Mouse (Mus musculus): ENCODE measurements at regions not wholly inside any gene's neighbourhood (a gene's known extent, or its start where the extent isn't known, plus 50 kb on each side); places are given as distances from the start of the nearest gene placed in this dataset.
A peak's percentile ranks its signal among the peaks of the same experiment; 100 is the strongest.

DNA sequence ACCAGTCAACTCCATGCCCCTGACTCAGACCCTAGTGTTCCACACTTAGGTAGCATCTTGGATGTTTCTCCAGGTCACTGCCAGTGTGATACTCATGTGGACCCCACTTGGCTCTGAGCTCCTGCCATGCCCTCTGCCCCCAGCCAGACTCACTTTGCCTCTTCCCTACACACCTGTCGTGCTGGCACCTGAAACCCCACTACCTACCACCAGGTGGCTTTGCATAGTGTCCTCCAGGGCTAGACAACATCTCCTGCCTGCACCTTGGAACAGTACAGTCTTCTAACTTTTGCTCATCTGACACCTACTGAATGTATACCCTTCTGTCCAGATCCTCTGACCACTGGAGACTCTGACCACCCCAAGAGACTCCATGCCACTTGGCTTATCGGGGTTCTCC, 80.6 kb downstream of the Fam53a start:
- Histone ChIP-seq H3K36me3 (ENCODE audit: control insufficient read depth, insufficient read depth, low read length, poor library complexity, severe bottlenecking) (no peaks in the 10 kb centered on the region), H3K4me1 (ENCODE audit: control insufficient read depth in 2 of 2, insufficient read depth in 2 of 2, low read length in 2 of 2, poor library complexity in 1 of 2) (no peaks in the 10 kb centered on the region), H3K9me3 (ENCODE audit: control insufficient read depth, insufficient read depth, low read depth, low read length) (no peaks in the 10 kb centered on the region), H3K27ac (ENCODE audit: insufficient read depth, low read depth, low read length, poor library complexity, severe bottlenecking) (no peak overlapping the region), H3K4me3 (ENCODE audit: insufficient read depth in 1 of 2, low read depth in 1 of 2, low read length in 2 of 2, poor library complexity in 1 of 2, severe bottlenecking in 1 of 2) (no peak overlapping the region), H3K9ac (ENCODE audit: insufficient read depth, low read depth, low read length, poor library complexity, severe bottlenecking) (no peak overlapping the region)
- no peak for TF ChIP-seq ZNF384 (IDR thresholded peaks at IDR 0.05; ENCODE audit: low read depth, low read length)
- no peak for TF ChIP-seq CHD2 (IDR thresholded peaks at IDR 0.05; ENCODE audit: low read depth, low read length)
- TF ChIP-seq HCFC1 (IDR thresholded peaks at IDR 0.05; ENCODE audit: borderline replicate concordance, insufficient read depth, low read length): no peak
- in situ Hi-C loops (cut with MboI; ENCODE audit: low sequenced_read_pairs in 2 of 2, unreplicated experiment in 2 of 2): no loop called here
- no peak for DNase-seq (ENCODE audit: low read depth, low spot score)

DNA sequence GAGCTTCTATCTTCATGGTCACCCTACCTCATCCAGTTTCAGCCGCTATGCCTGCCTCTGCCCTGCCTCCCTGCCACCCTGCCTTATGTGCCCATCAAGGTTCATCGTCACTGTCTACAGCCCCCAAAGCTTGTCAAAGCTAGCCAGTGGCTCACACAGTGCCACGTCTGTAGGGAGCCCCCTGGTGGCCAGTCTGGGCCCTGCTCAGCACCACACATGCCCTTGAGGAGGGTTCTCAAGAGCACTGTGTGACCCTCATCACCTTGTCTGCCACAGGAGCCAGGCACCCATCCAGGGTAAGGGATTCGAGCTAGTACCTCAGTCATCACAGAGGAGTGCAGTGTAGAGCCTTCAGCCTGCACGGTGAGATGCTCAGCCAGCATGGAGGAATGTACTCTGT, 86.1 kb downstream of the Fam53a start:
- in situ Hi-C loops (cut with MboI; ENCODE audit: low sequenced_read_pairs in 2 of 2, unreplicated experiment in 2 of 2): no loop called here
- no peaks in the 10 kb centered on the region for H3K36me3 ChIP-seq (ENCODE audit: control insufficient read depth, insufficient read depth, low read length, poor library complexity, severe bottlenecking)
- no peak overlapping the region for H3K27ac ChIP-seq (ENCODE audit: insufficient read depth, low read depth, low read length, poor library complexity, severe bottlenecking)
- H3K4me1 ChIP-seq (ENCODE audit: control insufficient read depth in 2 of 2, insufficient read depth in 2 of 2, low read length in 2 of 2, poor library complexity in 1 of 2): peaks cover 0 to 16% of the 10 kb centered on the region in 2 experiments; a peak in 1 of 4 replicates
- H3K9me3 ChIP-seq (ENCODE audit: control insufficient read depth, insufficient read depth, low read depth, low read length): no peaks in the 10 kb centered on the region
- DNase-seq (ENCODE audit: low read depth, low spot score): peak; percentile 68
- no peak overlapping the region for H3K4me3 ChIP-seq (ENCODE audit: insufficient read depth in 1 of 2, low read depth in 1 of 2, low read length in 2 of 2, poor library complexity in 1 of 2, severe bottlenecking in 1 of 2)
- TF ChIP-seq HCFC1 (IDR thresholded peaks at IDR 0.05; ENCODE audit: borderline replicate concordance, insufficient read depth, low read length) (no peak), CHD2 (IDR thresholded peaks at IDR 0.05; ENCODE audit: low read depth, low read length) (no peak), ZC3H11A (IDR thresholded peaks at IDR 0.05; ENCODE audit: borderline replicate concordance, low read depth, low read length) (0 out of 2 replicates have a peak, but pooled peaks have one; percentile 16), ZNF384 (IDR thresholded peaks at IDR 0.05; ENCODE audit: low read depth, low read length) (no peak)
- H3K9ac ChIP-seq (ENCODE audit: insufficient read depth, low read depth, low read length, poor library complexity, severe bottlenecking): no peak overlapping the region

DNA sequence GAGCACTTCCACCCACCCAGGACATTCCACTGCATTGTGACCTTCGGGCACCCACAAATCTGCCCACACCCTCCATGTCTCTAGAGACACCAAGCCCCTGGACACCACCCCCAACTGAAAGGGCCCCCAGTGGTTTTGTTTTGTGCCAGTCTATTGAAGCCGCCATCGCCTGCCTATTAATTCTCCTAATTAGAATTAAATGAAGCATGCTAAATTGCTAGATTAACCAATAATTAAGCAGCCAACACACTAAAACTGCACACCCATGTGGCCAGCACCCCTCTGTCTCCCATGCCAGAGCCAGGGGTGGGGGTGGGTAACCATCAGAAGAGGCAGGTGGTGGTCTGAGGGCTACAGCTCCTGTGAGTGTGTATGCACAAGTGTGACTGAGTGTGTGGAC, 86.8 kb downstream of the Fam53a start:
- no peak for DNase-seq (ENCODE audit: low read depth, low spot score)
- no peak for TF ChIP-seq MAFK (IDR thresholded peaks at IDR 0.05; ENCODE audit: insufficient read depth, low read depth, low read length)
- TF ChIP-seq CHD2 (IDR thresholded peaks at IDR 0.05; ENCODE audit: low read depth, low read length): no peak
- no peak for TF ChIP-seq ZC3H11A (IDR thresholded peaks at IDR 0.05; ENCODE audit: borderline replicate concordance, low read depth, low read length)
- no peak for TF ChIP-seq ZNF384 (IDR thresholded peaks at IDR 0.05; ENCODE audit: low read depth, low read length)
- no peak for TF ChIP-seq HCFC1 (IDR thresholded peaks at IDR 0.05; ENCODE audit: borderline replicate concordance, insufficient read depth, low read length)
- in situ Hi-C loops (cut with MboI; ENCODE audit: low sequenced_read_pairs in 2 of 2, unreplicated experiment in 2 of 2): no loop called here
- Histone ChIP-seq H3K9ac (ENCODE audit: insufficient read depth, low read depth, low read length, poor library complexity, severe bottlenecking) (no peak overlapping the region), H3K4me1 (ENCODE audit: control insufficient read depth in 2 of 2, insufficient read depth in 2 of 2, low read length in 2 of 2, poor library complexity in 1 of 2) (peaks cover 0 to 20% of the 10 kb centered on the region in 2 experiments; a peak in 1 of 4 replicates), H3K27ac (ENCODE audit: insufficient read depth, low read depth, low read length, poor library complexity, severe bottlenecking) (no peak overlapping the region), H3K4me3 (ENCODE audit: insufficient read depth in 1 of 2, low read depth in 1 of 2, low read length in 2 of 2, poor library complexity in 1 of 2, severe bottlenecking in 1 of 2) (no peak overlapping the region), H3K9me3 (ENCODE audit: control insufficient read depth, insufficient read depth, low read depth, low read length) (no peaks in the 10 kb centered on the region), H3K36me3 (ENCODE audit: control insufficient read depth, insufficient read depth, low read length, poor library complexity, severe bottlenecking) (no peaks in the 10 kb centered on the region)

DNA sequence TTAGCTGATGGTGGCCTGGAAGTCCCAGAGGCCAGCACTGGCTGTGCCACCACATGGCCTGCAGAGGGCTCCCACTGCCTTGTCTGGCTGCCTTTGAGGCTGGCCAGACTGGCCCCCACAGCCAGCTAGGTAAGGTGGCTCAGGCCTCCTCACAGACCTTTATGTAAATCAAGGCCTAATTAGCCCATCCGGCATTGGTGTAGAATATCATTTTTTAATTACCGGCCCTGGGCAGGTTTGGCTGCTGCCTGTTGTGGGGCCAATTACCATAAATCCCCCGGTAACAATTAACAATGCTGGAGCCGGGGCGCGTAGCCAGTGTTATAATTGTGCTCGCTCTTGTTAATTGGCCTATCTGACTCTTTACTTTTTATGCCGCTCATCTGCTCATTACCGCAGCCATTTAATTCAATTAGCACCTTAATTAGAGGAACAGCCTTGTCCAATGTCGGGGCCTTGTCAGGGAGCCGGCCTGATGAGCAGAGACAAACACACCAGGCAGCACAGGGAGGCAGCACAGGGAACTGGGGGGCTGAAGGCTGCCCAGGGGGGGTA, 87.4 kb downstream of the Fam53a start:
- in situ Hi-C loops (cut with MboI; ENCODE audit: low sequenced_read_pairs in 2 of 2, unreplicated experiment in 2 of 2): no loop called here
- TF ChIP-seq HCFC1 (IDR thresholded peaks at IDR 0.05; ENCODE audit: borderline replicate concordance, insufficient read depth, low read length) (no peak), ZNF384 (IDR thresholded peaks at IDR 0.05; ENCODE audit: low read depth, low read length) (no peak), MAFK (IDR thresholded peaks at IDR 0.05; ENCODE audit: insufficient read depth, low read depth, low read length) (no peak), CHD2 (IDR thresholded peaks at IDR 0.05; ENCODE audit: low read depth, low read length) (no peak), ZC3H11A (IDR thresholded peaks at IDR 0.05; ENCODE audit: borderline replicate concordance, low read depth, low read length) (no peak)
- H3K36me3 ChIP-seq (ENCODE audit: control insufficient read depth, insufficient read depth, low read length, poor library complexity, severe bottlenecking): no peaks in the 10 kb centered on the region
- no peaks in the 10 kb centered on the region for H3K9me3 ChIP-seq (ENCODE audit: control insufficient read depth, insufficient read depth, low read depth, low read length)
- no peak overlapping the region for H3K9ac ChIP-seq (ENCODE audit: insufficient read depth, low read depth, low read length, poor library complexity, severe bottlenecking)
- no peak for DNase-seq (ENCODE audit: low read depth, low spot score)
- H3K4me3 ChIP-seq (ENCODE audit: insufficient read depth in 1 of 2, low read depth in 1 of 2, low read length in 2 of 2, poor library complexity in 1 of 2, severe bottlenecking in 1 of 2): no peak overlapping the region
- peaks cover 0 to 24% of the 10 kb centered on the region in 2 experiments; a peak in 2 of 4 replicates for H3K4me1 ChIP-seq (ENCODE audit: control insufficient read depth in 2 of 2, insufficient read depth in 2 of 2, low read length in 2 of 2, poor library complexity in 1 of 2)
- H3K27ac ChIP-seq (ENCODE audit: insufficient read depth, low read depth, low read length, poor library complexity, severe bottlenecking): no peak overlapping the region

DNA sequence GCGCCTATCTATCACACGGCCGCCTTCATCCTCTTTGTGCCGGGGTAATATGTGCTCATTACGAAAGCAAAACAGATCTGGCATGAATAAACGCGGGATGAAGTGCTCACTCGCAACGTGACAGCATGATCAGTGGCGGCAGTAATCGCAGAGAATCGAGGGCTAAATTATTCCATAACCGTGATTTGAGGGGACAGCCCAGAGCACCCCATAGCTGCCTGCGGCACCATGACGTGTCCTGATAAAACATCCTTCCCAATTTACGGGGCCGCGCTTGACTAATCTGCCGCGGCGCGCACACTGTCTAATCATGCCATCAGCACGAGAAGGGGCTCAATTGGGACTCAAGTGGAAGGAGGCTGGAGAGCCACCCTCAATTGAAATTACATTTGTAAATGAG, 89.2 kb downstream of the Fam53a start:
- in situ Hi-C loops (cut with MboI; ENCODE audit: low sequenced_read_pairs in 2 of 2, unreplicated experiment in 2 of 2): no loop called here
- Histone ChIP-seq H3K9me3 (ENCODE audit: control insufficient read depth, insufficient read depth, low read depth, low read length) (no peaks in the 10 kb centered on the region), H3K4me3 (ENCODE audit: insufficient read depth in 1 of 2, low read depth in 1 of 2, low read length in 2 of 2, poor library complexity in 1 of 2, severe bottlenecking in 1 of 2) (peak overlapping the region; percentile 37 to 49)

More for the DNA sequence above, 89.2 kb downstream of the Fam53a start:
- Histone ChIP-seq H3K27ac (ENCODE audit: insufficient read depth, low read depth, low read length, poor library complexity, severe bottlenecking) (no peak overlapping the region), H3K9ac (ENCODE audit: insufficient read depth, low read depth, low read length, poor library complexity, severe bottlenecking) (peak overlapping the region; percentile 17; the same call in 1 of the 2 replicates), H3K36me3 (ENCODE audit: control insufficient read depth, insufficient read depth, low read length, poor library complexity, severe bottlenecking) (no peaks in the 10 kb centered on the region), H3K4me1 (ENCODE audit: control insufficient read depth in 2 of 2, insufficient read depth in 2 of 2, low read length in 2 of 2, poor library complexity in 1 of 2) (peaks cover 4 to 37% of the 10 kb centered on the region in 2 experiments)
- DNase-seq (ENCODE audit: low read depth, low spot score): no peak
- TF ChIP-seq HCFC1 (IDR thresholded peaks at IDR 0.05; ENCODE audit: borderline replicate concordance, insufficient read depth, low read length) (no peak), MAFK (IDR thresholded peaks at IDR 0.05; ENCODE audit: insufficient read depth, low read depth, low read length) (no peak), CHD2 (IDR thresholded peaks at IDR 0.05; ENCODE audit: low read depth, low read length) (no peak), ZNF384 (IDR thresholded peaks at IDR 0.05; ENCODE audit: low read depth, low read length) (no peak), ZC3H11A (IDR thresholded peaks at IDR 0.05; ENCODE audit: borderline replicate concordance, low read depth, low read length) (no peak)
